Mouse (Mus musculus) heart, postnatal 0 days (tissue): Measurements from ENCODE around the gene Ric8b. TPM values are rescaled to one million over a fixed set of nuclear protein-coding genes. Genes with fewer than 3 reads are reported as not detected.
A peak's percentile ranks its signal among the peaks of the same experiment; 100 is the strongest.

Experiments used
- ATAC-seq: fragments of 200-750 bp; cut with Nextera tagmentation; 2 replicates; pipeline ENCODE4 v1.8.0; 2017; ENCODE audit warnings: low read depth, moderate number of reproducible peaks, moderate library complexity; ENCODE audit not compliant: insufficient read depth
- DNase-seq: peaks from one replicate; pipeline ENCODE4 v3.0.0-alpha.2; 2016; ENCODE audit warnings: low spot score
- H3K27ac ChIP-seq: fragments of 300-500 bp; sonication (generic); 2 replicates; pipeline ENCODE4 v1.5.1; 2014; ENCODE audit warnings: low read depth, mild to moderate bottlenecking
- H3K27me3 ChIP-seq: fragments of 300-500 bp; sonication (generic); 2 replicates; pipeline ENCODE4 v1.6.1; 2014; ENCODE audit warnings: low read length, mixed read lengths; ENCODE audit not compliant: control insufficient read depth, insufficient read depth
- H3K36me3 ChIP-seq: fragments of 300-500 bp; sonication (generic); replicated peaks from 2 replicates; pipeline ENCODE4 v1.6.1; 2014; ENCODE audit warnings: low read length, mixed read lengths; ENCODE audit not compliant: control insufficient read depth, insufficient read depth
- H3K4me1 ChIP-seq: fragments of 300-500 bp; sonication (generic); 2 replicates; pipeline ENCODE4 v1.6.1; 2014; ENCODE audit warnings: antibody characterized with exemption; ENCODE audit not compliant: control insufficient read depth, insufficient read depth
- H3K4me2 ChIP-seq: fragments of 300-500 bp; sonication (generic); 2 replicates; pipeline ENCODE4 v1.6.1; 2014; ENCODE audit warnings: low read depth, mild to moderate bottlenecking, low read length, moderate library complexity
- H3K4me3 ChIP-seq: fragments of 300-500 bp; sonication (generic); 2 replicates; pipeline ENCODE4 v1.5.1; 2014; ENCODE audit warnings: low read depth, low read length
- H3K9ac ChIP-seq: fragments of 300-500 bp; sonication (generic); replicated peaks from 2 replicates; pipeline ENCODE4 v1.6.1; 2014; ENCODE audit warnings: low read depth, low read length, mixed read lengths
- H3K9me3 ChIP-seq: fragments of 300-500 bp; sonication (generic); replicated peaks from 2 replicates; pipeline ENCODE4 v1.6.1; 2016; ENCODE audit warnings: low read length; ENCODE audit not compliant: control insufficient read depth
- CTCF ChIP-seq: IDR thresholded peaks from 2 replicates; pipeline ENCODE4 v1.5.1; 2016; ENCODE audit warnings: antibody characterized with exemption, control low read depth, low read depth
- EP300 ChIP-seq: IDR thresholded peaks from 2 replicates; pipeline ENCODE4 v1.6.1; 2016; ENCODE audit warnings: antibody characterized with exemption, low read depth
- WGBS: fragments of 180-500 bp; shearing (Covaris S2); extraction: QIAGEN DNeasy Blood & Tissue Kit; methylation state at CpG from one replicate; pipeline ENCODE4 v1.1.7; 2014; 5-methylcytosine and 5-hydroxymethylcytosine counted together
- polyA plus RNA-seq: library from polyadenylated mRNA; unstranded; fragments of >200 nt; fragmentation: Nextera tagmentation; extraction: Ambion mirVana; gene quantifications from 2 replicates; pipeline ENCODE4 v1.2.1, GENCODE M21; 2015
- total RNA-seq: library from RNA; depleted of rRNA; stranded (reverse); fragments of >200 nt; gene quantifications from 2 replicates; pipeline ENCODE4 v1.2.3, GENCODE M21; 2014; ENCODE audit warnings: low replicate concordance

Gene Ric8b
- total and polyA plus RNA-seq, 2 experiments from 2014 or later = 10.5 to 22.7 TPM

DNA sequence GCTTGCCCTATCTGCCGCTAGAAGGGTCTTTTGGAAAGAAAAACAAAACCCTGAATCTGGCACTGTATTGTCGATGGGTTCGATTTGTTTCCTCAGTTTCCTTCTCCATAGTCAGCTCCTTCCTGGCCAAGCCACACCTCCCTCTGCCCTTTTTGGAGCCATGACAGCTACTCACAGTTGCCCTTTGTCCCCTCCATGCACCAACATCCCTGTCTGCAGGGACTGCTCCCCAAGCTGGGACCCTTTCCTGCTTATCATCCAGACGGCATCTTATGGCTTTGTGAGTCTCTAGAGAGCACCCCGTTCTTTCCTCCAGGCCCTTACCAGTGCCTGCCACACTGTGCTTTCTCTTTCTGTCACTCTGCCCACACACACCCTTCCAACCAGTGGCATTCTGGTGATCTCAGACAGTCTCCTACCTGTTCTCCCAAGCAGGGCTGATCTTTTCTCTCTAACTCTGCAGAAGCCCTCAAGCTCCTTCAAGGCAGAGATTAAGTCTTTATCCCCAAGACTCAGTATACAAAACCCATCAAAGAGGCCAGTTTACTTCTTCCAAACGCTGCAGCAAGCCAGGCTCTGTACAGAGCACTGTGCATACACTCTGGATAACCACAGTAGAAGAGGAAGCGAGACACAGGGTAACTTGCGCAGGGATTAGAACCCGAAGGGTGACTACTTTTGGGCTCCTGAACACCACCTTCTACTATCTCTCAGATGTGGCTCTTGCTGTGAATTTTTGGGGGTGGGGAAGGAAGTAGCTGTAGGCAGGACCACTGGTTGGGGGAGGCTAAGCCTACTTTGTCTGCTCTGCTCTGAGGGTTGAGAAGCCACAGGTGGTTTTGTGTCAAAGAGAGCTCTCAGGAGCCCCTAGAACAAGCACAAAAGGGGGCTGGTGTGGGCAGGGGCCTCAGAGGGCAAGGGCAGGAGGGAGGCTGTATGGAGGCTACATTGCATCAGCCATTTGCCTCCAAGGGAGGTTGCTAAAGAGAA, 20.2 kb upstream of the Ric8b start:
- H3K9ac ChIP-seq = no peak overlapping the region
- no peak for ATAC-seq
- H3K4me3 ChIP-seq = no peak overlapping the region
- H3K4me2 ChIP-seq = no peak overlapping the region
- H3K9me3 ChIP-seq = no peaks in the 10 kb centered on the region
- TF ChIP-seq CTCF (no peak), EP300 (no peak)
- no peaks in the 10 kb centered on the region for H3K36me3 ChIP-seq
- no peak overlapping the region for H3K27ac ChIP-seq
- DNase-seq = no peak
- H3K4me1 ChIP-seq = no peaks in the 10 kb centered on the region
- H3K27me3 ChIP-seq = no peaks in the 10 kb centered on the region
- WGBS = 54% methylated on average over 9 of the region's 9 CpGs

DNA sequence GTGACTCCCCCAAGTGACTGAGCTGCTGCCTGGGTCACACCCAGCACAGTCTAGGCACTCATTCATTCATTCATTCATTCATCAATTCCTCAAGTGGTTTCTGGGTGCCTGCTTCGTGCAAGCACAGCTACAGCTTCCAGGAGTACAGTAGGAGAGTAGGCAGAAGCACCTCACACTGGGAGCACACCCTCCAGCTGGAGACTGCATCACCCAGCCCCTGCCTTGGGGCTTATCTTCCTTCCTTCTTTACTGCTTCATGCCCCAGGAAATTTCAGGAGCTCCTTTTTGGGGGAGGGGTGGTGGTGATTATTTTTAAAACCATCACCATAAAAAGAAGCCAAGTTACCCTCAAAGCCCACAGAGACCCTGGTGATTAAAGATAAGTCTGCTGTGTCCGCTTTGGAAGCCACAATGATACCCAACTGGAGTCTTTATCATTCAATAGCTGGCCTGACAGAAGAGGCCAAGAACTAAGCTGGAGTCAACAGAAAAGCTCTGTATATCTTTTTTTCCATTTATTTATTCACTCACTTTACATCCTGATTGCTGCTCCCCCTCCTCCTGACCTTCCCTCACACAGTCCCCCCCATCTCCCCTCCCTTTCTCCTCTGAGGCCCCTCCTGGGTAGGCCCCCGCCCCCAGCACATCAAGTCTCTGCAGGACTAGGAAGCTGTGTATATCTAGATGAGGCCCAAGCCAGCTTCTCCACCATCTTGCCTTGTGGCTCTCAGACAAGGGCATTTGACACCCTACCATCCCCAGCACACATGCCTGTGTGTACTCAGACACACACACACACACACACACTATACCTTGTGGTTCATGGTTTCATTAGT, 19.1 kb upstream of the Ric8b start:
- TF ChIP-seq CTCF (no peak), EP300 (no peak)
- Histone ChIP-seq H3K4me2 (no peak overlapping the region), H3K9me3 (no peaks in the 10 kb centered on the region), H3K4me3 (no peak overlapping the region), H3K27me3 (no peaks in the 10 kb centered on the region), H3K9ac (no peak overlapping the region), H3K36me3 (no peaks in the 10 kb centered on the region), H3K27ac (no peak overlapping the region), H3K4me1 (no peaks in the 10 kb centered on the region)
- WGBS = 61% methylated on average over 3 of the region's 3 CpGs
- ATAC-seq (no peak), DNase-seq (no peak)

DNA sequence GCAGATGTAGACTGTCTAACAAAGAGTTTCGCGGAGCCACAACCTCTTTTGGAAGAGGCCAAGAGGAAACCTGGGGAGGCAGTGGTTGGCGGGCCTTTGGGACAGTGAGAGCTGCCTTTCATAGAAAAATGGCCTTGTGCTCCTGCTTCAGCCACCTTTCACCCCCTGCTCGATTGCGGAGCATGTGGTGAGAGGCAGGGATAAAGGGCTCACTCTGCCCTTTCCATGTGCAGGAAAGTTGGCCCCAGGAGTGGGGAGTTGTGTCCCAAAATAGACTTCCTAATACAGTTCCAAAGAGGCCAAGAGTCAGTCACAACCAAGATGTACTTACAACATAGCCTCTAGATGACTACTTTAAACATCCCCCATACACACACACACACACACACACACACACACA, 15.7 kb upstream of the Ric8b start:
- DNase-seq = no peak
- peak; percentile 44; the same call in 1 of the 2 replicates for ATAC-seq
- Histone ChIP-seq H3K9ac (no peak overlapping the region), H3K4me2 (no peak overlapping the region), H3K27ac (no peak overlapping the region), H3K27me3 (no peaks in the 10 kb centered on the region), H3K36me3 (no peaks in the 10 kb centered on the region), H3K4me1 (0 out of 2 replicates have a peak, but pooled peaks cover 4% of the 10 kb centered on the region), H3K4me3 (no peak overlapping the region), H3K9me3 (no peaks in the 10 kb centered on the region)
- 60% methylated on average over 5 of the region's 5 CpGs for WGBS
- TF ChIP-seq EP300 (no peak), CTCF (no peak)

DNA sequence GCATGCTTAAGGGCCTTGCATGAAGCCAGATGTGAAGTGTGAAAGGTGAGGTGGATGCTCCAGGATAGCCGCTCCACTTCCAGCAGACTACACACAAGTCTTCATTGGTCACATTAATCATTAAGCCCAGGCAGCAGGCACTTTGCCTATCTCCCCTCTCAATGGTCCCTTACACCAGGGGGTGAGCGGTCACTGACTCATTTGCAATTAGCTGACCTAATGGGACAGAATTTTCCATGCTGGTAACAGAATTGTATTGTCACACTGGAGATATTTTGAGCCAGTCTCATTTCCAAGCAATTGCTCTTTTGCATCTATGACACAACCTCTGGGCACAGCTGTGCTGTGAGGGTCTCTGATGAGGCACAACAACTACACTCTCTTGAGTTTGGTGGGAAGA, 15.2 kb upstream of the Ric8b start:
- Histone ChIP-seq H3K27ac (no peak overlapping the region), H3K9me3 (no peaks in the 10 kb centered on the region), H3K27me3 (no peaks in the 10 kb centered on the region), H3K4me2 (no peak overlapping the region), H3K4me3 (no peak overlapping the region), H3K36me3 (no peaks in the 10 kb centered on the region), H3K4me1 (0 out of 2 replicates have a peak, but pooled peaks cover 4% of the 10 kb centered on the region), H3K9ac (no peak overlapping the region)
- ATAC-seq = no peak
- DNase-seq = no peak
- TF ChIP-seq EP300 (no peak), CTCF (no peak)
- WGBS = 74% methylated on average over 2 of the region's 2 CpGs

DNA sequence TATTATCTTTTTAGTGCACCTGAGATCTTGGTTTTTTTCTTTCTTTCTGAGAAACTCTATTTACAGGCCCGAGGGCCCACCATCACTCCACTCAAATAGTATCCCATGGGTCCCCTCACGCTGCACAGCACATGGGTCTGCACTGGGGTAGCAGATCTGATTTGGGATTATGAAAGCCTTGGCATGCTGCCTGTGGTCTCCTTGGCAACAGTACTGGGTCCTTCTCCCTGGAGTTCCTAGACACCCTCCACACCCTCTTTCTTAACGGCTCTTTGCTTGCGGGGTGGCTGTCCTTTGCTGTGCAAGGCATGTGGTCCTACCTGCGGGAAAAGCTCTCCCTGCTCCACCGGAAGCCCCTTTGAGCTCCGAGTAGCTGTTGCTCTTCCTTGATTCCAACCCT, 14.1 kb upstream of the Ric8b start:
- DNase-seq (no peak), ATAC-seq (no peak)
- H3K4me1 ChIP-seq = 0 out of 2 replicates have a peak, but pooled peaks cover 4% of the 10 kb centered on the region
- TF ChIP-seq EP300 = no peak
- no peak for TF ChIP-seq CTCF
- no peak overlapping the region for H3K4me3 ChIP-seq
- peak overlapping the region; percentile 39 for H3K4me2 ChIP-seq
- no peaks in the 10 kb centered on the region for H3K9me3 ChIP-seq
- H3K9ac ChIP-seq = no peak overlapping the region
- H3K27ac ChIP-seq = no peak overlapping the region
- no peaks in the 10 kb centered on the region for H3K27me3 ChIP-seq
- H3K36me3 ChIP-seq = no peaks in the 10 kb centered on the region
- 43% methylated on average over 7 of the region's 7 CpGs for WGBS
